Mouse (Mus musculus): ENCODE measurements around the gene Cldn34a.
"Not testable (repeated sequence)": the region's sequence is repeated elsewhere in the genome, so short reads cannot be mapped to it uniquely, and the experiment has no call there.

Gene Cldn34a

DNA sequence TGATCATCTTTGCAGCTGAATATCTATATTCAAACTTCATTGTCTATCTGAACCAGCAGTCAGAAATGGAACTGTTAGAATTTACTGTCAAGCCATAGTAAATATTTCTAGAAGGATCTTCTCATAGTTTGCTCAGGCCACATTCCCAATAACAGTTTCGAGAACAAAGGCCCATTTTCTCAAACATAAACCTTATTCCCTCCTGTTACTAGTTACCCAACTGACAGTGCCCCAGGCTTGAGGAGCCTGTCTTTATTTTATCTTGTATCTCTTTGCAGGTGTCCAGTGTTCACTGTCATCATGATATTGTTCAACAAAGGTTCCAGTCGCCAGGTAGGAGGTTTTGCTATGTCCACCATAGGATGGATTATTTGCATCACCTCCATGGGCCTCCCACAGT lies at the start of gene Cldn34a:
TSS of gene Cldn34a (plus strand) at position 301 of the 400 bp plus-strand sequence.
- in situ Hi-C loops (cut with MboI, MseI) = no loop called here

DNA sequence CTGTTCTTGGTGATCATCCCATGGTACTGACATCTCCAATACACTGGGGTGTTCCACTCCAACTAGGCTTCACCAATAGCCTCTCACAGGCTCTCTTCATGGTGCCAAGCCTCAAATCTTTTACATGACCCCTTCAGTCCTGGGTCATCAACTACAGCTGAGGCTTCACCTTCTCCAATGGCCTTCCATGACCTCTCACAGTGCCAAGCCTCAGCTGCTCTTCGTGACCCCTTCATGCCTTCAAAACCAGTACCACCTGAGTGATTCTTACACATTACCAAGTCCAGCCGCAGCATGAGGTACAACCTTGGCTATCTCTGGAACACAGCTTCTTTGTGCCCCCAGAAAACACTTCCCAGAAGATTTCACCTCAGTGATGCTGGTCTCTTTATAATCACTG lies 44.5 kb upstream of the Cldn34a start:
- in situ Hi-C loops (cut with MboI, MseI) = not testable (repeated sequence)

DNA sequence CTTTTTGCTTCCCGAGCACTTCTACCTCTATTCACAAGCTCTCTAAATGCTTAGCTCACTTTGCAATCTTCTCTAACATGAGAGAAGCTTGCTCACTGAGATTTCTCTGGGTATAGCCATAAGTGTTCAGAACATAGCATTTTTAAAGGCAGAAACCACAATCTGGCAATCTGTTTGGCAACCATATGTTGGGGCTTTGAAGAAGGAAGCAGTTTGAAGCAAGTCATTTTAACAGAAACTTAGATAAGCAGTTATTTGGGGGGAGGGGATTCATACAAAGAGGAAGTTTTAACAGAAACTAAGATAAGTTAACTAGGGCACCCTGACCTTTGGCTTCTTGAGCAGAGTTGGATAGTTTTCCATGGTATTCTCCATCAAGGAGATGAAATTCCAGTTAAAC lies 17.4 kb upstream of the Cldn34a start:
- in situ Hi-C loops (cut with MboI, MseI) = no loop called here

DNA sequence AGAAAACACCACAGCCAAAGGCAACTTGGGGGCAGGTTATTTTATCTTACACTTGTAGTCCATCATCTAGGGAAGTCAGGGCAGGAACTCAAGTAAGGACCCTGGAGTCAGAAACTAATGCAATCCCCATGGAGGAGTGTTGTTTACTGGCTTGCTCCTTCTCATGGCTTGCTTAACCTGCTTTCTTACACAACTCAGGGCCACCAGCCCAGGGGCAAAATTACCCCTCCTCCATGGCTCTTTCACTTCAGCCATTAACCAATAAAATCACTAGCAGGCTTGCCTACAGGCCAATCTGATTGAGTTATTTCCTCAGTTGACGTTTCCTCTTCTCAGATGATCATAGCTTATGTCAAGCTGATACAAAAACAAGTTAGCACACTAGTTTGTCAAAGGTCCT lies 15.0 kb upstream of the Cldn34a start:
- in situ Hi-C loops (cut with MboI, MseI) = no loop called here

DNA sequence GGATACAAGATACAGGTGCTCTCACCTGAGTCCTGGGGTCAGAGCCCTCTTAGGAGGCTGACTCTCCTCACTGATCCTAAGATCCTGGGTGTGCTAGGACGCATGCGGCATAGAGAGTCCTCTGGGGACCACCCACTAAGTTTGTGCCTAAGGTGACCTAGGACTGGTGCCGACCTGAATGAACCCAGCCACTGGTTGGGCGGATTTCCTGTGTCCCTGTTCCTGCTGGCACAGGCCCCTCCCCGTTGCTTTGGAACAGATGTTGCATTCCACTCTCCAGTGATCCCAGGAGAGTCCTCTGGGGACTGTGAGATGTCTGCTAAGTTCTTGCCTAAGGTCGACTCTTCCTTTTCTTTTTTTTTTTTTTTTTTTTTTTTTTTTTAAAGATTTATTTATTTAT lies 5.7 kb upstream of the Cldn34a start:
- in situ Hi-C loops (cut with MboI, MseI) = no loop called here

All from T-helper 17 cell (primary cell).